Mouse (Mus musculus) cerebellum, adult 18-20 months (tissue): ENCODE results near the gene Tmem115.
A peak's percentile ranks its signal among the peaks of the same experiment; 100 is the strongest.

ENCODE experiments used
- DNase-seq, 2 experiments: peaks; one replicate each; pipeline ENCODE4 v3.0.0; 2021

Tmem115 gene

GRCm38 (mm10) chr9:107522400-107522711 is 11.4 kb upstream of the Tmem115 start:
- no peak for DNase-seq

GRCm38 (mm10) chr9:107526198-107527026 is 7.3 kb upstream of the Tmem115 start:
- no peak for DNase-seq

GRCm38 (mm10) chr9:107534408-107535202 is 860 bp downstream of the Tmem115 start:
- DNase-seq: peak in 1 of 2 experiments; percentile 44

GRCm38 (mm10) chr9:107538231-107538630 is 4.5 kb downstream of the Tmem115 start:
- no peak for DNase-seq

GRCm38 (mm10) chr9:107538711-107539110 is 5.0 kb downstream of the Tmem115 start:
- DNase-seq: no peak

GRCm38 (mm10) chr9:107539940-107540339 is 6.2 kb downstream of the Tmem115 start:
- no peak for DNase-seq

GRCm38 (mm10) chr9:107540420-107540819 is 6.7 kb downstream of the Tmem115 start:
- no peak for DNase-seq

- no peak for DNase-seq
Measured at GRCm38 (mm10) chr9:107541005-107541404, 7.3 kb downstream of the Tmem115 start.

GRCm38 (mm10) chr9:107541474-107542351 is 8.0 kb downstream of the Tmem115 start, which contains the start of the genes Cyb561d2 and Nprl2:
Cyb561d2 (minus strand) TSS chr9:107542193.
Nprl2 (plus strand) TSS chr9:107542226.
- DNase-seq: peak; percentile 93 to 94

- DNase-seq: no peak
Measured at GRCm38 (mm10) chr9:107542352-107542686, 8.6 kb downstream of the Tmem115 start.

- DNase-seq: no peak
Measured at GRCm38 (mm10) chr9:107542721-107543120, 9.0 kb downstream of the Tmem115 start.

GRCm38 (mm10) chr9:107543299-107543698 is 9.6 kb downstream of the Tmem115 start:
- DNase-seq: no peak

- DNase-seq: no peak
Measured at GRCm38 (mm10) chr9:107544196-107544700, 10.5 kb downstream of the Tmem115 start.

GRCm38 (mm10) chr9:107544729-107545128 is 11.0 kb downstream of the Tmem115 start:
- DNase-seq: no peak

GRCm38 (mm10) chr9:107545199-107545598 is 11.5 kb downstream of the Tmem115 start:
- peak in 1 of 2 experiments; percentile 18 for DNase-seq

GRCm38 (mm10) chr9:107545602-107546001 is 11.9 kb downstream of the Tmem115 start:
- DNase-seq: peak; percentile 74 to 85

- peak in 1 of 2 experiments; percentile 44 for DNase-seq
Measured at GRCm38 (mm10) chr9:107547026-107547425, 13.3 kb downstream of the Tmem115 start, which contains the start of gene Zmynd10. Zmynd10 (plus strand) TSS chr9:107547298.

GRCm38 (mm10) chr9:107547957-107548356 is 14.2 kb downstream of the Tmem115 start:
- DNase-seq: no peak

GRCm38 (mm10) chr9:107548820-107549219 is 15.1 kb downstream of the Tmem115 start:
- DNase-seq: no peak

- DNase-seq: no peak
Measured at GRCm38 (mm10) chr9:107549297-107550074, 15.7 kb downstream of the Tmem115 start.

- DNase-seq: no peak
Measured at GRCm38 (mm10) chr9:107550491-107551116, 16.9 kb downstream of the Tmem115 start.
